Mouse (Mus musculus) liver, adult 2 months (tissue): ENCODE data around the gene Auts2.

Experiments used
- CTCF ChIP-seq: fragments of 200-500 bp; IDR thresholded peaks from 2 replicates; pipeline ENCODE4 v1.5.1; 2011; ENCODE audit warnings: low read depth, low read length, control low read depth
- POLR2A ChIP-seq: fragments of 200-500 bp; IDR thresholded peaks from 2 replicates; pipeline ENCODE4 v1.6.1; 2011; ENCODE audit warnings: low read length, control low read depth; ENCODE audit not compliant: insufficient read depth; ENCODE audit errors: extremely low read depth

- TF ChIP-seq CTCF (no peak), POLR2A (no peak)
Measured at GRCm38 (mm10) chr5:131563630-131564252, 979.4 kb downstream of the Auts2 start.
